Mouse (Mus musculus): Measurements from ENCODE around the gene Trappc11. TPM values are rescaled to one million over a fixed set of nuclear protein-coding genes. Genes with fewer than 3 reads are reported as not detected.

Gene Trappc11
- polyA plus RNA-seq (2014; fragmentation: Nextera tagmentation; extraction: Ambion mirVana) = 19.2 and 37.5 TPM in 2 replicates

DNA sequence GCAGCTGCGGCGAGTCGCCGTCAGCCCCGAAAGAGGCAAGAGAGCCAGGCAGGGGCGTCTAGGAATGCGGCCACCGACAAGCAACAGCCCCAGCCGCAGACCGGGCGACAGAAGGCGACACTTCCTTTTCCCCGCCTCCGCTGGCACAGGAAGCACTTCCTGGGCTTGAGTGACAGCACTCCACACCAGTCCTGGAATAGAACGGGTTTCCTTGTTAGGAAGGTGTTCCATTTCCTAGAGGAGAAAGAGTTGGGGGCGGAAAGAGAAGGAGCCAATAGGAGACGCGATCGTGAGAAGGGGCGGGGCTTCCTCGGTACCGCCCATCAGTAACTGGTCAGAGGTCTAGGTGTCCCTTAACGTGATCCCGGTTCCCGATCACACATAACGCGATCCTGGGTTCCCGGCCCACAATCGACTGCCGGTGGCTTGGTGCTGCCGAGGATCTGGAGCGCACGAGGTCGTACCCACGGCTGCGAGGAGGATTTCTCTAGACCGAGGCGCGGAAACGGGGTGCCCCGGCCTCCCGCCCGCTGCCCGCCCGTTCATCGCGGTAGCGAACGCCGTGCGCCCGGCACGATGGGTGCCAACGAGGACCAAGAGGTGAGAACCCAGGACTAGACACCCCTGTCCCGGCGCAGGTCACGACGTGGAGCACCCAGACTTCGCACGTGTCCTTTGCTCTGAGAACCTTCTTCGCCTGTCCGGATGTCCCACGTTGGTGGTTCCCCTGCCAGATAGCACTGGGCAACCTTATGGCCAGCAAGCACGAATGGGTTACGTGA, at the start of gene Trappc11, which contains the start of gene Rwdd4a:
TSS of gene Trappc11 (minus strand) at position 127 of the 782 bp plus-strand sequence.
TSS of gene Rwdd4a (plus strand) at position 321 of the 782 bp plus-strand sequence.
- H3K36me3 ChIP-seq (ENCODE audit: control insufficient read depth, insufficient read depth, low read length) = peaks cover 25% of the 10 kb centered on the region
- no peaks in the 10 kb centered on the region for H3K27me3 ChIP-seq (ENCODE audit: control insufficient read depth, insufficient read depth, low read length)
- H3K4me2 ChIP-seq (replicated peaks; ENCODE audit: low read depth, low read length) = peak within 1 kb of the TSS; percentile 89
- peak; percentile 100 for ATAC-seq (ENCODE audit: low FRiP score, low TSS enrichment)
- peak within 1 kb of the TSS; percentile 76 for H3K27ac ChIP-seq (ENCODE audit: low read depth, low read length)
- H3K4me3 ChIP-seq (ENCODE audit: low read length) = peak within 1 kb of the TSS; percentile 89
- under 1% methylated on average over 65 of the region's 65 CpGs for WGBS
- peak within 1 kb of the TSS; percentile 92 for H3K9ac ChIP-seq (ENCODE audit: low read depth, low read length)
- peaks cover 12% of the 10 kb centered on the region for H3K4me1 ChIP-seq (ENCODE audit: control insufficient read depth, insufficient read depth, low read length)
- no peaks in the 10 kb centered on the region for H3K9me3 ChIP-seq (ENCODE audit: control insufficient read depth, low read length)

DNA sequence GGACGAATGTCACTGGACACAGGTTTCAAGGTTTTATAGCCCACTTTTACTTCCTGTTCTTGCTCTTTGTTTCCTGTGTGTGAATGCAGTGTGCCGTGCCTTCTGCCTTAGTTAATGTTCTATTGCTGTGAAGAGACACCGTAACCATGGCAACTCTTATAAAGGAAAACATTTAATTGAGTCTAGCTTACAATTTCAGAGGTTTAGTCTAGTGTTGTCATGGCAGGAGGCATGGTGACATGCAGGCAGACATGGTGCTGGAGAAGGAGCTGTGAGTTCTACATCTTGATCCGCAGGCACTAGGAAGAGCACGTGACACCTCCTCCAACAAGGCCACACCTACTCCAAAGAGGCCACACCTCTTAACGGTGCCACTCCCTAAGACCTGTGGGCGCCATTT, 48.2 kb upstream of the Trappc11 start:
- Histone ChIP-seq H3K9me3 (ENCODE audit: control insufficient read depth, low read length) (no peaks in the 10 kb centered on the region), H3K27ac (ENCODE audit: low read depth, low read length) (no peak overlapping the region), H3K4me1 (ENCODE audit: control insufficient read depth, insufficient read depth, low read length) (no peaks in the 10 kb centered on the region), H3K4me2 (replicated peaks; ENCODE audit: low read depth, low read length) (no peak overlapping the region), H3K27me3 (ENCODE audit: control insufficient read depth, insufficient read depth, low read length) (no peaks in the 10 kb centered on the region), H3K4me3 (ENCODE audit: low read length) (no peak overlapping the region), H3K9ac (ENCODE audit: low read depth, low read length) (no peak overlapping the region), H3K36me3 (ENCODE audit: control insufficient read depth, insufficient read depth, low read length) (no peaks in the 10 kb centered on the region)
- WGBS = 83% methylated on average over 7 of the region's 7 CpGs
- no peak for ATAC-seq (ENCODE audit: low FRiP score, low TSS enrichment)

DNA sequence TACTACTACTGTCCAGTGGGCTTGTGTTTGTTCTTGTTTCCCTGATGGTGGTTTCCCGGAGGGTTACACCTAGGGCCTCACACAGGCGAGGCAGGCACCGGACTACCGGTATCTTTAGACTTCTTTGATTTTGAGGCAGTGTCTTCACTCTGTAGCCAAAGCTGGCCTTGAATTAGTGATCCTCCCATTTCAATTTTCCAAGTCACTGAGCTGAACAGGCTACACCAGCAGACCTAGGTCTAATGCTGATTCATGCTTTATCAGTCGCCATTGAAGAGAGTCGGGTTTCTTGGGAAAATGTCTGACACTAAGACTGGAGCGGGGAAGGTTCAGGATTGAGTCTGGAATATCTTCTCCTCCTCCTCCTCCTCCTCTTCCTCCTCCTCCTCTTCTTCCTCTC, 40.2 kb upstream of the Trappc11 start:
- Histone ChIP-seq H3K4me1 (ENCODE audit: control insufficient read depth, insufficient read depth, low read length) (no peaks in the 10 kb centered on the region), H3K27ac (ENCODE audit: low read depth, low read length) (no peak overlapping the region), H3K27me3 (ENCODE audit: control insufficient read depth, insufficient read depth, low read length) (no peaks in the 10 kb centered on the region), H3K4me2 (replicated peaks; ENCODE audit: low read depth, low read length) (no peak overlapping the region), H3K36me3 (ENCODE audit: control insufficient read depth, insufficient read depth, low read length) (no peaks in the 10 kb centered on the region), H3K4me3 (ENCODE audit: low read length) (no peak overlapping the region), H3K9me3 (ENCODE audit: control insufficient read depth, low read length) (no peaks in the 10 kb centered on the region), H3K9ac (ENCODE audit: low read depth, low read length) (no peak overlapping the region)
- ATAC-seq (ENCODE audit: low FRiP score, low TSS enrichment) = peak; percentile 66; the same call in 1 of the 2 replicates
- 51% methylated on average over 7 of the region's 7 CpGs for WGBS

DNA sequence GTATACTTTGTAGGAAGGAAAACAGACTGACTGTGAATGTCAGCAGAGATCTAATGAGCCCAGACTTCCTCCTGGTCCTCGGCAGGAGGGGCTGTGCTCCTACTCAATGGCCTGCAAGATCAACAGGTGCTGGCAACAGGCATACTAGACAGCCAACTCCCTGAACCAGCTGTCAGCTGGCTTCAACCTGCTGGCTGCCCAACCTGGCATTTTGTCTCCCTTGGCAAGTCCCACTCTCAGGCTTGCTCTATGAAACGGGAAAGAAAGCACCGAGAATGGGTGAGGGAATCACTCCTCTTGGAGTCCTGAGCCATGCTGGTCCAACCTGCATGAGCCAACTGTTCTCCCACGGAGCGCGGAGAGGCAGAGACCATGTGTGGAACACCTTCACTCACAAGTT, 36.9 kb upstream of the Trappc11 start:
- Histone ChIP-seq H3K27me3 (ENCODE audit: control insufficient read depth, insufficient read depth, low read length) (no peaks in the 10 kb centered on the region), H3K4me2 (replicated peaks; ENCODE audit: low read depth, low read length) (no peak overlapping the region), H3K36me3 (ENCODE audit: control insufficient read depth, insufficient read depth, low read length) (no peaks in the 10 kb centered on the region), H3K9ac (ENCODE audit: low read depth, low read length) (no peak overlapping the region), H3K4me1 (ENCODE audit: control insufficient read depth, insufficient read depth, low read length) (no peaks in the 10 kb centered on the region), H3K4me3 (ENCODE audit: low read length) (no peak overlapping the region), H3K27ac (ENCODE audit: low read depth, low read length) (no peak overlapping the region), H3K9me3 (ENCODE audit: control insufficient read depth, low read length) (no peaks in the 10 kb centered on the region)
- 81% methylated on average over 6 of the region's 6 CpGs for WGBS
- ATAC-seq (ENCODE audit: low FRiP score, low TSS enrichment) = no peak

DNA sequence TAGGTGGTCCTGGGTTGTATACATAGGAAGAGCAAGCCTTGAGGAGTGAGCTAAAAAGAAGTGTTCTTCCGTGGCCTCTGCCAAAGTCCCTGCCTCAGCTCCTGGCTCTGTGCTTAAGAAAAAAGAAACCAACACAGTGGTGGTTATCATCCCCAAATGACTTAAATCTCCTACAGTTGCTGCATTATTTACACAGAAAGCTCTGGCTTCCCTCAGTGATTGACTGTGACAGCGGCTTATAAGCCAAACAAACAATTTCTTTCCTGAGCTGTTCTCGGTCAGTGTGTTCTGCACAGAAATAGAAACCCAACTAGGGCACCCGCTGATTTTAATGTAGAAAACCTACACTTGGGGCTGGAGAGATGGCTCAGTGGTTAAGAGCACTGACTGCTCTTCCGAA, 34.8 kb upstream of the Trappc11 start:
- WGBS = 88% methylated on average over 5 of the region's 5 CpGs
- Histone ChIP-seq H3K4me1 (ENCODE audit: control insufficient read depth, insufficient read depth, low read length) (no peaks in the 10 kb centered on the region), H3K4me3 (ENCODE audit: low read length) (no peak overlapping the region), H3K9ac (ENCODE audit: low read depth, low read length) (no peak overlapping the region), H3K27ac (ENCODE audit: low read depth, low read length) (no peak overlapping the region), H3K4me2 (replicated peaks; ENCODE audit: low read depth, low read length) (no peak overlapping the region), H3K9me3 (ENCODE audit: control insufficient read depth, low read length) (no peaks in the 10 kb centered on the region), H3K27me3 (ENCODE audit: control insufficient read depth, insufficient read depth, low read length) (no peaks in the 10 kb centered on the region), H3K36me3 (ENCODE audit: control insufficient read depth, insufficient read depth, low read length) (no peaks in the 10 kb centered on the region)
- no peak for ATAC-seq (ENCODE audit: low FRiP score, low TSS enrichment)

DNA sequence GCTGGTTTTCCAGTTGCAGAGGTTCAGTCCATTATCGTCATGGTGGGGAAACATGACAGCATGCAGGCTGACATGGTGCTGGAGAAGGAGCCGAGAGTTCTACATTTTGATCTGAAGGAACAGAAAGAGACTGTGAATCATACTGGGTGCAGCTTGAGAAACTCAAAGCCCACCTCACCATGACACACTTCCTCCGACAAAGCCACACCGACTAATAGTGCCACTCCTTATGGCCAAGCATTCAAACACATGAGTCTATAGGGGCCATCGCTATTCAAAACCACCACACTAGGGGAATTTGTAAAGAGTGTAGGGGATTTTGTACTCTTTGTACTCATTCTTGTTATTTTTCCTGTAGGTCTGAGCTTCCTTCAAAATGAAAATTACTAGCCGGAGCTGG, 33.3 kb upstream of the Trappc11 start:
- no peak overlapping the region for H3K4me2 ChIP-seq (replicated peaks; ENCODE audit: low read depth, low read length)
- no peak for ATAC-seq (ENCODE audit: low FRiP score, low TSS enrichment)
- H3K9me3 ChIP-seq (ENCODE audit: control insufficient read depth, low read length) = no peaks in the 10 kb centered on the region
- WGBS = 91% methylated on average over 6 of the region's 6 CpGs
- H3K4me3 ChIP-seq (ENCODE audit: low read length) = no peak overlapping the region
- no peak overlapping the region for H3K27ac ChIP-seq (ENCODE audit: low read depth, low read length)
- H3K4me1 ChIP-seq (ENCODE audit: control insufficient read depth, insufficient read depth, low read length) = no peaks in the 10 kb centered on the region
- H3K27me3 ChIP-seq (ENCODE audit: control insufficient read depth, insufficient read depth, low read length) = no peaks in the 10 kb centered on the region
- H3K9ac ChIP-seq (ENCODE audit: low read depth, low read length) = no peak overlapping the region
- H3K36me3 ChIP-seq (ENCODE audit: control insufficient read depth, insufficient read depth, low read length) = no peaks in the 10 kb centered on the region

DNA sequence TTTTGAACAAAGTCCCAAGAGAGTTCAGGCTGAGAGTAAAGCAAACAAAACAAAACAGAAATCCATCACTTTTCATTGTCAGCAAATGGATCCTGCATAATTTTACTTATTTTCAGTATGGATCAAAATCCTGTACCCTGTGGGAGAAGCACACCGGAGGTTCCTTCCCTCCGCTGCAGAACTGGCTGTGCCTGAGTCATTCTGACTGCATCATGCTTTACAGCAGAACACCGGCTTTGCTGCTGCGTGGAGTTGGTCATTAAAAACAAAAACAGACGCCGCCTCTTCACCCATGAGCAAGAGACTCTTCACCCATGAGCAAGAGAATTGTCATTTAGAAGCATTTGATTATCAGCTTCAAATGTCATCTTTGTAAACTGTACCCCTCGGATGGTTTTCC, 27.5 kb upstream of the Trappc11 start:
- WGBS = 84% methylated on average over 7 of the region's 7 CpGs
- no peak for ATAC-seq (ENCODE audit: low FRiP score, low TSS enrichment)
- Histone ChIP-seq H3K4me2 (replicated peaks; ENCODE audit: low read depth, low read length) (no peak overlapping the region), H3K36me3 (ENCODE audit: control insufficient read depth, insufficient read depth, low read length) (no peaks in the 10 kb centered on the region), H3K27me3 (ENCODE audit: control insufficient read depth, insufficient read depth, low read length) (no peaks in the 10 kb centered on the region), H3K9ac (ENCODE audit: low read depth, low read length) (no peak overlapping the region), H3K4me1 (ENCODE audit: control insufficient read depth, insufficient read depth, low read length) (no peaks in the 10 kb centered on the region), H3K27ac (ENCODE audit: low read depth, low read length) (no peak overlapping the region), H3K4me3 (ENCODE audit: low read length) (no peak overlapping the region), H3K9me3 (ENCODE audit: control insufficient read depth, low read length) (no peaks in the 10 kb centered on the region)

DNA sequence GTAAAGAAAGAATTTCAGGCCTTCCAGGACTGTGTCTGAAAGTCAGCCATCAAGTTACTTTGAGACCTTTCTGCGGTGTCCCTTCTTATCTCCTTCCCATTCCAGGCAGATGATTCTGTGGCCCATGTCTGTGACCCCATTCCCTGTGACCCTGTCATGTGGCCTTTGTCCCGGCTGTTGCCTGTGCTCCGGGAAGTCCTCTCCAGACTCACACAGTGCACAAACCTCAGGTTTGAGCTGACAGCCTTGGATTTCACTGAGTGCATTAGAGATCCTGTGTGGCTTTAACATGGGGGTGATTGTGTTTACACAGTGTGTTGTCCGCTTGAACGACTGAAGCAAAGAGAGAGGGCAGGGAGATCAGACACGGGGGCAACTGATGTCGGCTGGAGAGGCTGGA, 25.0 kb upstream of the Trappc11 start:
- H3K4me1 ChIP-seq (ENCODE audit: control insufficient read depth, insufficient read depth, low read length) = no peaks in the 10 kb centered on the region
- no peak overlapping the region for H3K27ac ChIP-seq (ENCODE audit: low read depth, low read length)
- no peaks in the 10 kb centered on the region for H3K27me3 ChIP-seq (ENCODE audit: control insufficient read depth, insufficient read depth, low read length)
- H3K4me2 ChIP-seq (replicated peaks; ENCODE audit: low read depth, low read length) = no peak overlapping the region
- no peak overlapping the region for H3K4me3 ChIP-seq (ENCODE audit: low read length)
- H3K36me3 ChIP-seq (ENCODE audit: control insufficient read depth, insufficient read depth, low read length) = peaks cover under 1% of the 10 kb centered on the region; the same call in 1 of the 2 replicates
- no peak for ATAC-seq (ENCODE audit: low FRiP score, low TSS enrichment)
- no peaks in the 10 kb centered on the region for H3K9me3 ChIP-seq (ENCODE audit: control insufficient read depth, low read length)
- WGBS = 31% methylated on average over 7 of the region's 7 CpGs
- no peak overlapping the region for H3K9ac ChIP-seq (ENCODE audit: low read depth, low read length)

DNA sequence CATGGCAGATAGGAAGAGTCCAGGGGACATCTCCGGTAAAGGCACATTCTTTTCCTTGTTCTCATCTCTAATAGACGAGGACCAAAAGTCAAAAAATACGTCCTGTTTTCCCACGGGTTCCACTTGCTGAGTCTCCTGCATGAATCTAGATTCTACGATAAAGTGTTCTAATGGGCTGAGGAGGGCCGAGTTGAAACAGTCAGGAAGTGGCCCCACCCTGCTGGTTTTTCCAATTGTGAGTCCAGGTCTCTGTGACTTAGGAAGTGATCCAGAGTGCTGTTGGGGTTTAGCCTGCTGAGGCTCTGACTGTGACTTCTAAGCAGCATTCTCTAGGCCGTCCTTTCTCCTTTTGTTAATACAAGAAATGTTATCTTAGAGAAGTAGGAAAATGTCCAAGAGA, 23.2 kb upstream of the Trappc11 start:
- no peak for ATAC-seq (ENCODE audit: low FRiP score, low TSS enrichment)
- Histone ChIP-seq H3K36me3 (ENCODE audit: control insufficient read depth, insufficient read depth, low read length) (peaks cover 6% of the 10 kb centered on the region; the same call in 1 of the 2 replicates), H3K4me3 (ENCODE audit: low read length) (no peak overlapping the region), H3K9ac (ENCODE audit: low read depth, low read length) (no peak overlapping the region), H3K4me2 (replicated peaks; ENCODE audit: low read depth, low read length) (no peak overlapping the region), H3K27me3 (ENCODE audit: control insufficient read depth, insufficient read depth, low read length) (no peaks in the 10 kb centered on the region), H3K9me3 (ENCODE audit: control insufficient read depth, low read length) (no peaks in the 10 kb centered on the region), H3K27ac (ENCODE audit: low read depth, low read length) (no peak overlapping the region), H3K4me1 (ENCODE audit: control insufficient read depth, insufficient read depth, low read length) (no peaks in the 10 kb centered on the region)
- WGBS = 81% methylated on average over 7 of the region's 7 CpGs

Data from kidney, embryonic 14.5 days (tissue).